Mouse (Mus musculus) stomach, postnatal 0 days (tissue): Measurements from ENCODE around the gene Plb1.

Source experiments
- CTCF ChIP-seq: IDR thresholded peaks from 2 replicates; pipeline ENCODE4 v1.5.1; 2016; ENCODE audit warnings: antibody characterized with exemption, low read depth, mild to moderate bottlenecking, moderate library complexity
- EP300 ChIP-seq: optimal IDR thresholded peaks from 2 replicates; pipeline ENCODE3; 2016; ENCODE audit warnings: antibody characterized with exemption

GRCm38 (mm10) chr5:32291316-32291715, 58.8 kb downstream of the Plb1 start:
- no peak for TF ChIP-seq CTCF
- no peak for TF ChIP-seq EP300
